Mouse (Mus musculus) hindbrain, postnatal 0 days (tissue): ENCODE measurements around the gene Gnaq. TPM values are rescaled to one million over a fixed set of nuclear protein-coding genes. Genes with fewer than 3 reads are reported as not detected.

Experiments used
- ATAC-seq: fragments of 200-750 bp; cut with Nextera tagmentation; 2 replicates; pipeline ENCODE4 v1.8.0; 2017; ENCODE audit warnings: mild to moderate bottlenecking, moderate TSS enrichment, moderate library complexity
- DNase-seq: peaks from one replicate; pipeline ENCODE4 v3.0.0-alpha.2; 2015; ENCODE audit warnings: low spot score
- H3K27ac ChIP-seq: fragments of 300-500 bp; sonication (generic); 2 replicates; pipeline ENCODE4 v1.5.1; 2014; ENCODE audit warnings: mild to moderate bottlenecking
- H3K27me3 ChIP-seq: fragments of 300-500 bp; sonication (generic); 2 replicates; pipeline ENCODE4 v1.6.1; 2014; ENCODE audit warnings: low read length, mixed read lengths; ENCODE audit not compliant: insufficient read depth
- H3K36me3 ChIP-seq: fragments of 300-500 bp; sonication (generic); 2 replicates; pipeline ENCODE4 v1.6.1; 2014; ENCODE audit warnings: low read length, mixed read lengths; ENCODE audit not compliant: insufficient read depth
- H3K4me1 ChIP-seq: fragments of 300-500 bp; sonication (generic); 2 replicates; pipeline ENCODE4 v1.6.1; 2014; ENCODE audit warnings: antibody characterized with exemption, low read length, mixed read lengths; ENCODE audit not compliant: insufficient read depth
- H3K4me2 ChIP-seq: fragments of 300-500 bp; sonication (generic); 2 replicates; pipeline ENCODE4 v1.6.1; 2014; ENCODE audit warnings: low read depth, mild to moderate bottlenecking, low read length, moderate library complexity, mixed read lengths
- H3K4me3 ChIP-seq: fragments of 300-500 bp; sonication (generic); 2 replicates; pipeline ENCODE4 v1.5.1; 2014; ENCODE audit warnings: low read length
- H3K9ac ChIP-seq: fragments of 300-500 bp; sonication (generic); replicated peaks from 2 replicates; pipeline ENCODE4 v1.6.1; 2014; ENCODE audit warnings: mild to moderate bottlenecking, low read length, moderate library complexity, mixed read lengths
- H3K9me3 ChIP-seq: fragments of 300-500 bp; sonication (generic); 2 replicates; pipeline ENCODE4 v1.6.1; 2016; ENCODE audit warnings: low read length, mixed read lengths
- CTCF ChIP-seq: IDR thresholded peaks from 2 replicates; pipeline ENCODE4 v1.5.1; 2016; ENCODE audit warnings: antibody characterized with exemption, control low read depth, low read depth
- WGBS: fragments of 180-500 bp; shearing (Covaris S2); extraction: QIAGEN DNeasy Blood & Tissue Kit; methylation state at CpG from one replicate; pipeline ENCODE4 v1.1.7; 2014; 5-methylcytosine and 5-hydroxymethylcytosine counted together
- polyA plus RNA-seq: library from polyadenylated mRNA; unstranded; fragments of >200 nt; fragmentation: Nextera tagmentation; extraction: Ambion mirVana; gene quantifications from 2 replicates; pipeline ENCODE4 v1.2.1, GENCODE M21; 2015
- total RNA-seq: library from RNA; depleted of rRNA; stranded (reverse); fragments of >200 nt; gene quantifications from 2 replicates; pipeline ENCODE4 v1.2.3, GENCODE M21; 2014

Gnaq gene
- total and polyA plus RNA-seq, 2 experiments from 2014 or later = 85.7 to 101 TPM

DNA sequence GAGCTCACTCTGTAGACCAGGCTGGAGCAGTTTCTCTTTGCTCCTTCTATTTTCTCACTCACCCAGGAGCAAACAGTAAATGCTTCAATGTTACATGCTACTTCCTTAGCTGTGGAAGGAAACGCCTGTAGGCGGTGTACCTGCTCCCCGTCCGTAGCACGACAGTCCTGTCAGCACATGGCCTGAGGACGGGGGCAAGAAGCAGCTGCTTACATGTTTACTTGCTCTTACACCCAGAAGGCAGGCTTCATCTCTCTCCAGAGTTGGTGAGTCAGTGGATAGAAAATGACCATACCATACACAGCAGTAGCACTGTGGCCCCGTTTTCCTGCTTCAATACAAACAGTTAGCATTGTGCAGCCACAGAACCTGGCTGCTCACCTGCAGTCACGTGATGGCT is 247.1 kb downstream of the Gnaq start:
- Histone ChIP-seq H3K27ac (no peak overlapping the region), H3K27me3 (no peaks in the 10 kb centered on the region), H3K9me3 (no peaks in the 10 kb centered on the region), H3K4me3 (no peak overlapping the region), H3K4me2 (no peak overlapping the region), H3K9ac (no peak overlapping the region), H3K36me3 (0 out of 2 replicates have a peak, but pooled peaks cover 3% of the 10 kb centered on the region), H3K4me1 (no peaks in the 10 kb centered on the region)
- 89% methylated on average over 8 of the region's 8 CpGs for WGBS
- ATAC-seq = no peak
- DNase-seq = no peak
- no peak for TF ChIP-seq CTCF

DNA sequence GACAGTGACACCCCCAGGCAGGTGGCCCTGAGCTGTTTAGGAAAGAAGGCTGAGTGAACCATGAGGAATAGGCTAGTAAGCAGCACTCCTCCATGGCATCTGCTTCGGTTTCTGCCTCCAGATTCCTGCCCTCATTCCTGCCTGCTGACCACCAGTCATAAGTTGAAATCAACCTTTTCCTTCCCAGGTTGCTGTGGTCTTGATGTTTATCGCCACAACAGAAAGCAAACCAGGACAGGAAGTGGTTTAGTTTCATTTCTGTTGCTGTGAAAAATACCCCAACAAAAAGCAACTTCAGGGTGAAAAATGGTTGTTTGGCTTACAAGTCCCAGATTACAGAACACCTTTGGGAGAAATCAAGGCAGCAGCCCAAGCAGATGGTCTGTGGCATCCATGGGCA is 249.8 kb downstream of the Gnaq start:
- Histone ChIP-seq H3K36me3 (0 out of 2 replicates have a peak, but pooled peaks cover 3% of the 10 kb centered on the region), H3K4me2 (no peak overlapping the region), H3K9ac (no peak overlapping the region), H3K4me3 (no peak overlapping the region), H3K27me3 (no peaks in the 10 kb centered on the region), H3K9me3 (no peaks in the 10 kb centered on the region), H3K4me1 (no peaks in the 10 kb centered on the region), H3K27ac (no peak overlapping the region)
- no peak for TF ChIP-seq CTCF
- 83% methylated on average over 2 of the region's 2 CpGs for WGBS
- no peak for DNase-seq
- no peak for ATAC-seq

DNA sequence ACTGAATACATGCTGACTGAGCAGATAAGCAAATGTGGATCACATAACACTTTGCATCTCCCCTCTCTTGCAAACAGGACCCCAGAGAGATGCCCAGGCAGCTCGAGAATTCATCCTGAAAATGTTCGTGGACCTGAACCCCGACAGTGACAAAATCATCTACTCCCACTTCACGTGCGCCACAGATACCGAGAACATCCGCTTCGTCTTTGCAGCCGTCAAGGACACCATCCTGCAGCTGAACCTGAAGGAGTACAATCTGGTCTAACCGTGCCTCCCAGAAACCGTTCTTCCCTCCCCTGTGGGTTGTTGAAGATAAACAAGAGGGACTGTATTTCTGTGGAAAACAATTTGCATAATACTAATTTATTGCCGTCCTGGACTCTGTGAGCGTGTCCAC is 250.5 kb downstream of the Gnaq start:
- no peak overlapping the region for H3K9ac ChIP-seq
- no peak for TF ChIP-seq CTCF
- H3K27ac ChIP-seq = no peak overlapping the region
- no peaks in the 10 kb centered on the region for H3K27me3 ChIP-seq
- DNase-seq (no peak), ATAC-seq (no peak)
- H3K36me3 ChIP-seq = peaks cover 3% of the 10 kb centered on the region; the same call in 1 of the 2 replicates
- H3K4me2 ChIP-seq = no peak overlapping the region
- no peaks in the 10 kb centered on the region for H3K9me3 ChIP-seq
- no peak overlapping the region for H3K4me3 ChIP-seq
- H3K4me1 ChIP-seq = no peaks in the 10 kb centered on the region
- 71% methylated on average over 13 of the region's 13 CpGs for WGBS

DNA sequence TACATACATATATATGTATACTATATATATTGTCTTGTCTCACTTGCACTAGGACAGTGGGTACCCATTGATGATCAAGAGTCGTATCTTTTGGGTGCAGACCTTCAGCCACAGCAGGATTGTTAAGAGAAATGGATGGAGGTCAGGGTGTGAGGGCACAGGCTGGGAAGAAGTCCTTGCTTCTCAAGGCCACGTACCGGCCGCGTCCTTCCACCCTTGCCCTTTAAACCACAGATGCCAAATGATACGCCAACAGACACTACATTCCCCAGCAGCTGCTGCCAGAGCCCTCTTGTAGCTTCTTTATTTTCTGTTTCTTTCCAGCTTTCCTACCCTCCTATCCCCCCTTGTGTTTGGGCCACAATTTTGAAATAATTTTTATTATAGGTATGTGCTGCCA is 251.5 kb downstream of the Gnaq start:
- Histone ChIP-seq H3K4me2 (no peak overlapping the region), H3K36me3 (peaks cover 3% of the 10 kb centered on the region; the same call in 1 of the 2 replicates), H3K9me3 (no peaks in the 10 kb centered on the region), H3K9ac (no peak overlapping the region), H3K4me1 (no peaks in the 10 kb centered on the region), H3K4me3 (no peak overlapping the region), H3K27me3 (no peaks in the 10 kb centered on the region), H3K27ac (no peak overlapping the region)
- ATAC-seq = no peak
- no peak for TF ChIP-seq CTCF
- 89% methylated on average over 6 of the region's 6 CpGs for WGBS
- DNase-seq = no peak

DNA sequence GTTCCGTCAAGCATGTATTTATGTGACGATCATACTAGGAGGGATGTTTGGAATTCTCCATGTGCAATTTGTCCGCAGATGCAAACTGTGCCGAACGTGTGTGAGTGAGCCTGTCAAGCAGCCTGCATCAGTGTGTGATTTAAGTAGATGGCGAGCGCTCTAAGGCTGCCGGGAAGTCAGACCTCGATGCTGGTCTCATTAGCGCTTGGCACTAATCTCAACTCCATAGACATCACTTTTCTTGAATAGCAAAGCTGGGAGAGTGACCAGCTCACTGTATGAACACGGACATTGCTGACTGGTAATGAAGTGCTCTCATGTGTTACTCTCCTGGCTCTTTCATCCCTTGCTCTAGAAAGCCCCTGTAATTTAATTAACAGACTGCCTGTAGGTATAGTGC is 252.3 kb downstream of the Gnaq start:
- no peak overlapping the region for H3K9ac ChIP-seq
- no peak overlapping the region for H3K4me3 ChIP-seq
- DNase-seq (peak; percentile 33), ATAC-seq (peak; percentile 33)
- WGBS = 63% methylated on average over 11 of the region's 11 CpGs
- H3K4me2 ChIP-seq = no peak overlapping the region
- no peak overlapping the region for H3K27ac ChIP-seq
- no peak for TF ChIP-seq CTCF
- no peaks in the 10 kb centered on the region for H3K9me3 ChIP-seq
- H3K27me3 ChIP-seq = no peaks in the 10 kb centered on the region
- H3K36me3 ChIP-seq = peaks cover under 1% of the 10 kb centered on the region; the same call in 1 of the 2 replicates
- no peaks in the 10 kb centered on the region for H3K4me1 ChIP-seq

DNA sequence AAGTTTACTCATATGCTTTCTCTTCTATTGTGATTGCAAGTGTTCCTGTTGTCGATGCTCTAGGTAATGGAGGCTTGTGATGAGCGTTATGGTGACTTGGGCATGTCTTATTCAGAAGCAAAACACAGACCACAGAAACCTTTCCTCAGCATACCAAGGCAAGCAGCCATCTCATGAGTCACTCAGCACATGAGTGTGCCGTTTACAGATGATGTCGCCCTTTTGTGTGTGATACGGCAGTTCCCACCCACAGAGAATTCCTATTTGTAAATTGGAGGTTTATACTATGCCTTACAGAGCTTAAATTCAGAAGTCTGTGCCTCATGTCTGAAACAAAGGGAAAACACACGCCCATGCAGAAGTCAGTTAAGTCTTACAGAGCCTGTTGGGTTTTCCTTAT is 253.9 kb downstream of the Gnaq start:
- ATAC-seq = no peak
- peak; percentile 13 for DNase-seq
- Histone ChIP-seq H3K36me3 (no peaks in the 10 kb centered on the region; the same call in 1 of the 2 replicates), H3K4me1 (no peaks in the 10 kb centered on the region), H3K4me2 (no peak overlapping the region), H3K9ac (no peak overlapping the region), H3K4me3 (no peak overlapping the region), H3K27me3 (no peaks in the 10 kb centered on the region), H3K9me3 (no peaks in the 10 kb centered on the region), H3K27ac (no peak overlapping the region)
- no peak for TF ChIP-seq CTCF
- WGBS = 58% methylated on average over 6 of the region's 6 CpGs

DNA sequence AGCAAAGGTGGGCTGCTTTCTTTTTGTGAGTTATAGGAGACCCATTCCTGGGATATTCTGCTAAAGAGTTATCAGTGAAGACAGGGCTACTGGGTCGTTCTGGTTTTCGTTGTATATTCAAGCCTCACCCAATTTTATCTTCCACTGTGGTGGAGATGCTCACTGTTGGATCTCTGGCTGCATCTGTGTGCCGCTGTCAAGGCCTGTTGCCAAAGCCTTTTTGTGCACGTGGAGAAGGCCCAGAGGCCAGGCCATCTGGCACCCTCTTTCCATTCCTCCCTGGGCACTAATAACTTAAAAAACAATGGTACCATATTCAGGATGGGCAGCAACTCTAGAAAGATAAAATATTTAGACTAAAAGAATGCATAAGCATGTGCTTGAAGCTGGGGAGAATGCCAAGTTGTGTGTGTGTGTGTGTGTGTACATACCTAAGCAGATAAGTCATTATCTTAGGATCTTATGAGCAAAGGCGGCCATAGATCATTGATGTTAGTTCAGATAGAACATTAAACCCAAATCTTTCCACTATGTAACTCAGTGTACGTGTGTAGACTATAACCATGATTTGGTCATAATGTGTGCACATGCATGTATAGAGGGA is 257.7 kb downstream of the Gnaq start:
- no peak overlapping the region for H3K4me2 ChIP-seq
- H3K4me1 ChIP-seq = no peaks in the 10 kb centered on the region
- H3K27ac ChIP-seq = no peak overlapping the region
- H3K4me3 ChIP-seq = no peak overlapping the region
- no peak for ATAC-seq
- H3K36me3 ChIP-seq = no peaks in the 10 kb centered on the region; the same call in 1 of the 2 replicates
- no peak for TF ChIP-seq CTCF
- no peak for DNase-seq
- no peaks in the 10 kb centered on the region for H3K9me3 ChIP-seq
- H3K9ac ChIP-seq = no peak overlapping the region
- no peaks in the 10 kb centered on the region for H3K27me3 ChIP-seq
- 69% methylated on average over 6 of the region's 6 CpGs for WGBS
